Mouse (Mus musculus) C2C12 (cell line): ENCODE data around the gene Vkorc1. TPM values are rescaled to one million over a fixed set of nuclear protein-coding genes. Genes with fewer than 3 reads are reported as not detected.
"Not testable (repeated sequence)": the region's sequence is repeated elsewhere in the genome, so short reads cannot be mapped to it uniquely, and the experiment has no call there.

Experiments used
- H3K27me3 ChIP-seq: one replicate; pipeline ENCODE4 v1.6.1; 2011; ENCODE audit not compliant: control insufficient read depth, insufficient read depth, insufficient read length
- H3K36me3 ChIP-seq: one replicate; pipeline ENCODE4 v1.6.1; 2011; ENCODE audit not compliant: control insufficient read depth, insufficient read depth
- H3K4me3 ChIP-seq: one replicate; pipeline ENCODE4 v1.5.1; 2011; ENCODE audit warnings: mild to moderate bottlenecking, control low read depth; ENCODE audit not compliant: poor library complexity, insufficient read depth, severe bottlenecking
- H3K79me2 ChIP-seq: one replicate; pipeline ENCODE4 v1.6.1; 2011; ENCODE audit not compliant: control insufficient read depth, insufficient read depth
- H3K79me3 ChIP-seq: one replicate; pipeline ENCODE4 v1.6.1; 2011; ENCODE audit warnings: low read depth, control low read depth
- H3ac ChIP-seq: one replicate; pipeline ENCODE3; 2011; ENCODE audit warnings: low read depth; ENCODE audit not compliant: control insufficient read depth, insufficient read length
- CEBPB ChIP-seq: IDR thresholded peaks from one replicate; pipeline ENCODE4 v1.6.1; 2011; ENCODE audit warnings: low read depth, mild to moderate bottlenecking, control low read depth, moderate library complexity
- CTCF ChIP-seq: IDR thresholded peaks from one replicate; pipeline ENCODE4 v1.5.1; 2011; ENCODE audit not compliant: control insufficient read depth, insufficient read depth, insufficient read length
- FOSL1 ChIP-seq: IDR thresholded peaks from one replicate; pipeline ENCODE4 v1.8.0; 2011; ENCODE audit warnings: mild to moderate bottlenecking, low read length; ENCODE audit not compliant: poor library complexity, insufficient read depth, severe bottlenecking
- MAX ChIP-seq: IDR thresholded peaks from one replicate; pipeline ENCODE4 v1.6.1; 2011; ENCODE audit warnings: mild to moderate bottlenecking, control low read depth
- MYOD1 ChIP-seq: IDR thresholded peaks from one replicate; pipeline ENCODE4 v1.6.1; 2011; ENCODE audit warnings: low read depth; ENCODE audit not compliant: control insufficient read depth, insufficient read length
- MYOG ChIP-seq: IDR thresholded peaks from one replicate; pipeline ENCODE4 v1.6.1; 2011; ENCODE audit not compliant: control insufficient read depth, insufficient read length; ENCODE audit errors: extremely low read depth
- USF1 ChIP-seq: IDR thresholded peaks from one replicate; pipeline ENCODE4 v1.6.1; 2011; ENCODE audit warnings: low read depth, mild to moderate bottlenecking, control low read depth, moderate library complexity
- long read RNA-seq, 2 experiments: library from polyadenylated mRNA; unstranded; transcript quantifications; one replicate each; pipeline ENCODE4 v2.0.0; 2019 to 2020
- polyA plus RNA-seq: library from polyadenylated mRNA; unstranded; fragments of >200 nt; fragmentation: generic; extraction: Trizol; gene quantifications from one replicate; pipeline ENCODE4 v1.2.1, GENCODE M21; 2012; ENCODE audit warnings: missing spikeins

Vkorc1 gene
- 82.3 TPM for polyA plus RNA-seq
- long read RNA-seq, experiment 1, transcript Vkorc1-201 (3 exons, 748 nt) = major isoform, 47 of 50 reads
- long read RNA-seq, experiment 1, partial matches to known transcripts = 2 of 50 reads
- long read RNA-seq, experiment 1, other reads (novel, unspliced or antisense) = 0 of 50 reads
- long read RNA-seq, experiment 2, transcript Vkorc1-201 (3 exons, 748 nt) = major isoform, 6 of 6 reads
- long read RNA-seq, experiment 2, partial matches to known transcripts = 0 of 6 reads
- long read RNA-seq, experiment 2, other reads (novel, unspliced or antisense) = 0 of 6 reads

GRCm38 (mm10) chr7:127895442-127895841 lies at the start of gene Vkorc1, which contains the start of gene Gm21974:
Gene Vkorc1, minus strand, starts transcription at chr7:127895617.
Gene Gm21974, minus strand, starts transcription at chr7:127895454.
- Histone ChIP-seq H3K79me2 (no peaks in the 10 kb centered on the region), H3K79me3 (no peaks in the 10 kb centered on the region), H3K4me3 (peak within 1 kb of the TSS; percentile 31), H3K36me3 (no peaks in the 10 kb centered on the region), H3K27me3 (peaks cover 9% of the 10 kb centered on the region), H3ac (peak within 1 kb of the TSS; percentile 15)
- TF ChIP-seq MAX (peak; percentile 71), MYOD1 (no peak), CTCF (peak; percentile 23)

GRCm38 (mm10) chr7:127944614-127945013 lies 49.2 kb upstream of the Vkorc1 start:
- peaks cover 30% of the 10 kb centered on the region for H3K27me3 ChIP-seq
- no peaks in the 10 kb centered on the region for H3K36me3 ChIP-seq
- no peak overlapping the region for H3K4me3 ChIP-seq
- no peak overlapping the region for H3ac ChIP-seq
- H3K79me2 ChIP-seq = no peaks in the 10 kb centered on the region
- no peaks in the 10 kb centered on the region for H3K79me3 ChIP-seq
- no peak for TF ChIP-seq CTCF
- no peak for TF ChIP-seq USF1
- TF ChIP-seq MYOG = no peak
- no peak for TF ChIP-seq FOSL1
- no peak for TF ChIP-seq CEBPB
- no peak for TF ChIP-seq MYOD1
- no peak for TF ChIP-seq MAX

- H3K27me3 ChIP-seq = peaks cover 30% of the 10 kb centered on the region
- H3K36me3 ChIP-seq, H3K4me3 ChIP-seq, H3ac ChIP-seq, H3K79me2 ChIP-seq, H3K79me3 ChIP-seq: not testable (repeated sequence)
Observed at GRCm38 (mm10) chr7:127942097-127942496, 46.7 kb upstream of the Vkorc1 start.

GRCm38 (mm10) chr7:127936216-127936884 lies 40.9 kb upstream of the Vkorc1 start:
- H3K79me2 ChIP-seq = no peaks in the 10 kb centered on the region
- no peak overlapping the region for H3K4me3 ChIP-seq
- peak overlapping the region; percentile 87 for H3ac ChIP-seq
- H3K27me3 ChIP-seq = no peaks in the 10 kb centered on the region
- no peaks in the 10 kb centered on the region for H3K79me3 ChIP-seq
- H3K36me3 ChIP-seq = no peaks in the 10 kb centered on the region
- TF ChIP-seq MYOG (no peak), FOSL1 (no peak), USF1 (no peak), MAX (no peak), CEBPB (no peak), CTCF (no peak), MYOD1 (no peak)

- peak overlapping the region; percentile 34 for H3K4me3 ChIP-seq
- peak overlapping the region; percentile 87 for H3ac ChIP-seq
- H3K36me3 ChIP-seq = no peaks in the 10 kb centered on the region
- TF ChIP-seq USF1 (no peak), MYOD1 (no peak), CEBPB (no peak), CTCF (no peak), MAX (no peak), MYOG (no peak), FOSL1 (no peak)
- no peaks in the 10 kb centered on the region for H3K27me3 ChIP-seq
- H3K79me2 ChIP-seq = no peaks in the 10 kb centered on the region
- H3K79me3 ChIP-seq = no peaks in the 10 kb centered on the region
Observed at GRCm38 (mm10) chr7:127935748-127936159, 40.3 kb upstream of the Vkorc1 start.

GRCm38 (mm10) chr7:127935028-127935722 lies 39.8 kb upstream of the Vkorc1 start:
- H3K4me3 ChIP-seq = peak overlapping the region; percentile 34
- no peaks in the 10 kb centered on the region for H3K27me3 ChIP-seq
- H3K36me3 ChIP-seq = no peaks in the 10 kb centered on the region
- no peaks in the 10 kb centered on the region for H3K79me3 ChIP-seq
- TF ChIP-seq CTCF = peak; percentile 97
- peak; percentile 61 for TF ChIP-seq MYOD1
- TF ChIP-seq MYOG = no peak
- H3K79me2 ChIP-seq = no peaks in the 10 kb centered on the region
- H3ac ChIP-seq = peak overlapping the region; percentile 87
